Mouse (Mus musculus) embryonic facial prominence, embryonic 15.5 days (tissue): ENCODE data around the gene Rnf213. TPM values are rescaled to one million over a fixed set of nuclear protein-coding genes. Genes with fewer than 3 reads are reported as not detected.

Experiments
- ATAC-seq: fragments of 200-750 bp; cut with Nextera tagmentation; 2 replicates; pipeline ENCODE4 v1.8.0; 2017; ENCODE audit warnings: low read depth, moderate TSS enrichment; ENCODE audit not compliant: insufficient number of reproducible peaks, low FRiP score, low TSS enrichment
- H3K27ac ChIP-seq: fragments of 300-500 bp; sonication (generic); replicated peaks from 2 replicates; pipeline ENCODE4 v1.5.1; 2015; ENCODE audit warnings: mild to moderate bottlenecking, inconsistent platforms
- H3K27me3 ChIP-seq: fragments of 300-500 bp; sonication (generic); 2 replicates; pipeline ENCODE4 v1.6.1; 2015; ENCODE audit warnings: inconsistent platforms
- H3K36me3 ChIP-seq: fragments of 300-500 bp; sonication (generic); 2 replicates; pipeline ENCODE4 v1.6.1; 2015; ENCODE audit warnings: mild to moderate bottlenecking, inconsistent platforms
- H3K4me1 ChIP-seq: fragments of 300-500 bp; sonication (generic); 2 replicates; pipeline ENCODE4 v1.6.1; 2015; ENCODE audit warnings: inconsistent platforms
- H3K4me2 ChIP-seq: fragments of 300-500 bp; sonication (generic); replicated peaks from 2 replicates; pipeline ENCODE4 v1.6.1; 2015; ENCODE audit warnings: mild to moderate bottlenecking, inconsistent platforms
- H3K4me3 ChIP-seq: fragments of 300-500 bp; sonication (generic); replicated peaks from 2 replicates; pipeline ENCODE4 v1.5.1; 2015; ENCODE audit warnings: mild to moderate bottlenecking, inconsistent platforms
- H3K9ac ChIP-seq: fragments of 300-500 bp; sonication (generic); 2 replicates; pipeline ENCODE4 v1.6.1; 2015; ENCODE audit warnings: inconsistent platforms
- H3K9me3 ChIP-seq: fragments of 300-500 bp; sonication (generic); replicated peaks from 2 replicates; pipeline ENCODE4 v1.6.1; 2016; ENCODE audit warnings: inconsistent platforms
- WGBS: fragments of 180-500 bp; shearing (Covaris S2); methylation state at CpG from one replicate; pipeline ENCODE4 v1.1.7; 2015; 5-methylcytosine and 5-hydroxymethylcytosine counted together
- polyA plus RNA-seq: library from polyadenylated mRNA; unstranded; fragments of >200 nt; fragmentation: Nextera tagmentation; extraction: Ambion mirVana; gene quantifications from 2 replicates; pipeline ENCODE4 v1.2.1, GENCODE M21; 2015

Rnf213 gene
- polyA plus RNA-seq: 3.3 and 3.5 TPM in 2 replicates

DNA sequence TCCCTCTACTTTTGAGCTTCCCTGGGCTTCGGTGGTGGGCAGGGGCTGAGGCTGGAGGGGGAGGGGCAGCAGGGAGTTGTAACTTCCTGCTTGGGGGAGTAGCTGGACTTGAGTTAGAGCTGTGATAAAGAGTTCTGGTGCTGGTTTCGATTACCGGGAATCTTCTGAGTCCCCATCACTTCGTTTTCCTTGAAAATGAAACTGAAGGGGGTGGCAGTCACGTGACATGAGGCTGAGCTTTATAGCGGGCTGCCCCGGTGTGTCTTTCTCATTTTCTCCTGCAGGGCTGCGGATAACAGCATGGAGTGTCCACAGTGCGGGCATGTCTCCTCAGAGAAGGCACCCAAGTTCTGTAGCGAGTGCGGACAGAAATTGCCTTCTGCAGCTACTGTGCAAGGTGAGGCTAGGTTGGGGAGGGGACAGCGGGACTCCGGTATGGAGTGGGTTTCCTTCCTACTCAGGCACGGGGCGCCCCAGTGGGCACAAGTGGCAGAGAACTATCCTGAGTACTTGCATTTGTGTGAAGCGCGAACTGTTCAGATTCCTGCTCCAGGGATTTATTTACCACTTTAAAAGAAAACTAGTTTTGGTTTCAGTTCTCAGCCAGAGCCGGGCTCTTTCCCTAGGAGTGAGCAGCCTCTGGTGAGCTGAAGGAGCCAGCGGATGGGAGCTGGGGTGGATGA is at the start of gene Rnf213:
Rnf213 (plus strand) TSS at position 301 of the 683 bp plus-strand sequence.
- Histone ChIP-seq H3K36me3 (no peaks in the 10 kb centered on the region), H3K4me3 (peak within 1 kb of the TSS; percentile 61), H3K27ac (peak within 1 kb of the TSS; percentile 34; the same call in 1 of the 2 replicates), H3K4me1 (peaks cover 30% of the 10 kb centered on the region), H3K9me3 (no peaks in the 10 kb centered on the region), H3K4me2 (peak within 1 kb of the TSS; percentile 80), H3K9ac (peak within 1 kb of the TSS; percentile 44), H3K27me3 (peaks cover 67% of the 10 kb centered on the region)
- 1% methylated on average over 19 of the region's 19 CpGs for WGBS
- ATAC-seq: peak; percentile 29

DNA sequence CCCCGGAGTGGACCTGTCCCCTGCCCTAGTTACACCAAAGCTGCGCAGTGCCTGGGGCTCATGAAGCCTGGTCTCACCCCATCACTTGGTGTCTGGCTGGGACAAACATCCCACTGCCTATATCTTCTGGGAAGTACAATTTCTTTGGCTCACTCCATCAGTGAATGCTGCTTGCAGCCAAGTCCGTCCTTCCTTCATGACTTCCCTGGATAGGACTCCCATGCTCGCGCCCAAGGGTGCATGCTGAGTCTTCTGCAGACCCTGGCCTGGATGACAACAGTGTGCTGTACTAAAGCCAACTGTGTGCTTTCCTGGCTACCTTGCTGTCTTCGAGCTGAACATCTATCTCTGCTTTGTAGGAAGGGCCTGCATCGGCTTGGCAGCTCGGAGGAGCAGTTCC is 48.7 kb upstream of the Rnf213 start:
- ATAC-seq: no peak
- no peak overlapping the region for H3K9ac ChIP-seq
- H3K27me3 ChIP-seq: no peaks in the 10 kb centered on the region
- H3K27ac ChIP-seq: no peak overlapping the region
- H3K9me3 ChIP-seq: no peaks in the 10 kb centered on the region
- H3K36me3 ChIP-seq: no peaks in the 10 kb centered on the region
- no peak overlapping the region for H3K4me2 ChIP-seq
- H3K4me1 ChIP-seq: no peaks in the 10 kb centered on the region
- WGBS: 83% methylated on average over 8 of the region's 8 CpGs
- no peak overlapping the region for H3K4me3 ChIP-seq

DNA sequence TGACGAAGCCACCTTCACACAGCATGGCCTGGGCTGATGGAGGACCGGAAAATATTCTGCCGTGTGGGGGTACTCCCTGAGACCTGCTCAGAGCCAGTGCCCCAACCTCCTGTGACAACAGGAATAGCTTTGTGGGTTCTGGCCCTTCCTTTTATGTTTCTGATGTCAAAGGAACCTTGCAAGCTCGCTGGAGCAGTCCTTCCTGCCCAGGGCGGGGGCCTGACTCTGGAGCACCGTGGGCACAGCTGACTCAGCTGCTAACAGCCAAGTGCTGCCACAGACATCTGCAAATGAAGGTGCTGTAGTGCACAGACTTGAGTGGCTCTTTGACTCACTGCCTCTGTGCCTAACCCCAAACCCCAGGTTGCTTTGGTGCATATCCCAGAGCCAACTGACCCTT is 48.0 kb upstream of the Rnf213 start:
- H3K4me2 ChIP-seq: no peak overlapping the region
- no peak overlapping the region for H3K27ac ChIP-seq
- H3K9ac ChIP-seq: no peak overlapping the region
- H3K4me1 ChIP-seq: no peaks in the 10 kb centered on the region
- 67% methylated on average over 6 of the region's 6 CpGs for WGBS
- H3K27me3 ChIP-seq: no peaks in the 10 kb centered on the region
- H3K9me3 ChIP-seq: no peaks in the 10 kb centered on the region
- H3K36me3 ChIP-seq: no peaks in the 10 kb centered on the region
- no peak for ATAC-seq
- no peak overlapping the region for H3K4me3 ChIP-seq

DNA sequence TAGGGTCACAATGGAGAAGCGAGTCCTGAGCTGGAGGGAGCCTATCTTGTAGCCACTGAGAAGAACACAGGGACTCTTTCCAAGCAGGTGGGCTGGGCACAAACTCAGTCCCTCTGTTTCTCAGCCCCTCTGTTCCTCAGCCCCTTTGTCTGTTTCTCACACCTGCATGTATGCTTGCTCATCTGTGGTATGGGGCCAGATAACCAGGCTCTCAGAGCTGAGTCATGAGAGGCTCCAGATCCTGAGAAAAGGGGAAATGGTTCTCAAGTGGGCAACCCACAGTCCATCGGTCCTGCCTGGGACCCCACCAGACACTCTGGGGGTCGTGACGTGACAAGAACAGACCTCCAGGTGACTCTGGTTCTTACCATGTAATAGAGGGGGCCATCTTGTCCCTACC is 45.8 kb upstream of the Rnf213 start:
- H3K27me3 ChIP-seq: no peaks in the 10 kb centered on the region
- no peaks in the 10 kb centered on the region for H3K9me3 ChIP-seq
- no peaks in the 10 kb centered on the region for H3K36me3 ChIP-seq
- H3K4me3 ChIP-seq: no peak overlapping the region
- WGBS: 86% methylated on average over 4 of the region's 4 CpGs
- no peak overlapping the region for H3K27ac ChIP-seq
- no peak for ATAC-seq
- H3K9ac ChIP-seq: no peak overlapping the region
- H3K4me1 ChIP-seq: no peaks in the 10 kb centered on the region
- no peak overlapping the region for H3K4me2 ChIP-seq

DNA sequence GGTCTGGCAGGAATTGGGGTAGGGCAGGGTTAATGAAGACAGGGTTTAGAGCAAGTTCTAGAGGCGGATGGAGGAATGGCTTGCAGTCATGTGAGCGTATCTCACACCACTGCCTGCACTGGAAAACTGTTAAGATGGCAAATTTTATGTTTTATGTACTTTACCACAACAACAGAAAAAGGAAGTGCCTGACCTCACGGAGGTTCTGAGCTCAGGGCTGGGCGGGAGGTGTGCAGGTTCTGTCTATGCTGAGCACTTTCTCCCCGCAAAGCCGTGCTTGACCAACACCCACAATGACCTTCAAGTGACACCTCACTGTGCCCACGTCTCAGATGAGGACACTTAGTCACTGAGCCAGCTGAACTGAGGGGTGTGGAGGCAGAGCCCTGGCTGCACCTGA is 40.8 kb upstream of the Rnf213 start:
- WGBS: 68% methylated on average over 7 of the region's 7 CpGs
- no peak for ATAC-seq
- Histone ChIP-seq H3K4me1 (peaks cover 19% of the 10 kb centered on the region), H3K9me3 (no peaks in the 10 kb centered on the region), H3K4me2 (no peak overlapping the region), H3K27me3 (no peaks in the 10 kb centered on the region), H3K36me3 (no peaks in the 10 kb centered on the region), H3K4me3 (no peak overlapping the region), H3K9ac (no peak overlapping the region), H3K27ac (no peak overlapping the region)

DNA sequence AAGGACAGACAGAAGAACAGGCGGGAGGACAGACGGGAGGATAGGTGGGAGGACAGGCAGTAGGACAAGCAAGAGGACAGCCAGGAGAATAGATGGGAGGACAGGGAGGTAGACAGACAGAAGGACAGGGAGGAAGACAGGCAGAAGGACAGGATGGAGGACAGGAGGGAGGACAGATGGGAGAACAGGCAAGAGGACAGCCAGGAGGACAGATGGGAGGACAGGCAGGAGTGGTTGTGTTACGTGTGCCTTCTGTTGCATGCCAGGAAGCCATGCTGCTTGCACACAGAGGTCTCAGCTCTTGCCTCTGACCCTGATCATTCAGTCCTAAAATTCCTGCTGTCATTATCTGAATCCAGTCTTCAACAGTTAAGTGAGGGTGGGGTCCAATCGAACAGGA is 39.0 kb upstream of the Rnf213 start:
- H3K9me3 ChIP-seq: no peaks in the 10 kb centered on the region
- H3K36me3 ChIP-seq: peaks cover 2% of the 10 kb centered on the region; the same call in 1 of the 2 replicates
- WGBS: 79% methylated on average over 4 of the region's 4 CpGs
- no peak overlapping the region for H3K27ac ChIP-seq
- no peak overlapping the region for H3K9ac ChIP-seq
- H3K4me3 ChIP-seq: no peak overlapping the region
- no peak for ATAC-seq
- no peak overlapping the region for H3K4me2 ChIP-seq
- peaks cover 19% of the 10 kb centered on the region for H3K4me1 ChIP-seq
- no peaks in the 10 kb centered on the region for H3K27me3 ChIP-seq

DNA sequence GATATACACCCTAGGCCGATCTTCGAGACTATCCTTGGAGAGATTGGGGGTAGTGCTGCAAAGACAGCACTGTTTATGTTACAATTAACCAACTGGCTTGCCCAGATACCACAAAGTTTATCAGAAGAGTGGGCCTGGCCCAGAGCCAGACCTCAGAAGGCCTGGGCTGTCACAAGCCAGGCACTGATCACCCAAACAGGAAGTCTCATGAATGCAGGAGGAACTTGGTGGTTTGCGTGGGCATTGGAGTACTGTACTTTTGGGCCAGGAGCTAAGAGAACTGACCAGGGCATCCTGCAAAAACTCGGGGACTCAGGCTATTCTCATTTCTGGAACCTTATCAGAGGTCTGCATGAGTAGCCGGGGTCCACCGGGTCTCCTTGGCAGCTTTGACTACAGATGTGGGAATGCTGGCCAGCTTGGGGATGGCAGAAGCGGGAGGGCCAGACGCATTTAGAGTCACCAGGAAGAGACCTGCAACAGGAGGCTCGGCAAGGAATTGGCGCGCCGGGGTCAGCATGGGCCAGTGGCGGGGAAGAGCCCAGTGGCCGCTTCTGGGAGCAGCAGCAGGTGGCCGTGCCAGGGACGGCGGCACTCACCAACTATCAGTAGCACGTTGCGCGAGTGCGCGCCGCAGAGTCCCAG is 38.0 kb upstream of the Rnf213 start:
- whole genome bisulfite sequencing: 5% methylated on average over 23 of the region's 23 CpGs
- H3K36me3 ChIP-seq: peaks cover 8% of the 10 kb centered on the region; the same call in 1 of the 2 replicates
- ATAC-seq: no peak
- peak overlapping the region; percentile 53 for H3K27ac ChIP-seq
- no peaks in the 10 kb centered on the region for H3K9me3 ChIP-seq
- H3K27me3 ChIP-seq: no peaks in the 10 kb centered on the region
- H3K4me1 ChIP-seq: peaks cover 19% of the 10 kb centered on the region
- H3K9ac ChIP-seq: peak overlapping the region; percentile 66
- peak overlapping the region; percentile 95 for H3K4me2 ChIP-seq
- H3K4me3 ChIP-seq: peak overlapping the region; percentile 68

DNA sequence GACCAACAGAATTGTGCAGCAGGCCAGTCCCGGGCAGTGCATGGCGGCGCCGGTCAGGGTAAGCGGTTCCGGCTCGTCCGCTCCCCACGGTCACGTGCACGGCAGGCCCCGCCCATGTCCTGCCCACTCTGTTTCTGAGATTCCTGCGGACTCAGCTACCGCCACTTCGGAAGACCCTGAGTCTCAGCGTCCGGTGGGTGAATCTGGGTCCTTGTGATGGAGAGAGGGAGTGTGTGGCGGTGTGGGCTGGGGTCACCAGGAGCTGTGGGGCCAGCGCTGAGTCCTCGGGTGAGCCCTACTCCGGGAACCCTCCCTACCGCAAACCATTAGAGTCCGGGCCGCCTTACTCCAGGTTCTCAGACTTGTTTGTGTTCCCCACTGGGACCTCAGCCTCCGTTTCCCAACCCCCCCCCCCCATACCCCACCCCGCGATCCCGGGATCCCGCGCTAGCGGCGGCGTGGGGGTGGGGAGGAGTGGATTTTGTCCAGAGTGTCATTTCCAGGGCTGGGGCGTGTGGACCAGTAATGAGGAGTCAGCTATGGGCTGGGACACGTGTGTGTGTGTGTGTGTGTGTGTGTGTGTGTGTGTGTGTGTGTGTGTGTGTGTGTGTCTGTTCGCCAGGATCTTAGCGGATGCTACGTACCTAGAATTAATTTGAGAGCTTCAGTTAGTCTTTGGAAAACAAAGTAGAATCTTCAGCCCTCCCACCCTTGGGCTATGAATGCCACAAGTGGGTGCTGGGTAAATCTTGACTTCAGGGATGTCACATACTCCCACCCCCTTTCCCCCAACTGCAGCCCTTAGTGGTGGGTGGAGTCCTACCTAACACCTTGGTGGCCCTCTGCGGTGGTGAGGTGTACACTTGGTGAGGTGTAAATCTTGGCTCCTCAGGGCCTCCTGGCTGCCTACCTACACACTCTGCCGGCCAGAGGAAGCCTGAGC is 37.2 kb upstream of the Rnf213 start, which contains the start of the genes Sgsh and Slc26a11:
Sgsh (minus strand) TSS at position 94 of the 943 bp plus-strand sequence.
Slc26a11 (plus strand) TSS at position 115 of the 943 bp plus-strand sequence.
- H3K36me3 ChIP-seq: peaks cover 11% of the 10 kb centered on the region; the same call in 1 of the 2 replicates
- peak within 1 kb of the TSS; percentile 68 for H3K4me3 ChIP-seq
- 2% methylated on average over 40 of the region's 40 CpGs for WGBS
- ATAC-seq: peak; percentile 92
- no peaks in the 10 kb centered on the region for H3K27me3 ChIP-seq
- peak within 1 kb of the TSS; percentile 66 for H3K9ac ChIP-seq
- no peaks in the 10 kb centered on the region for H3K9me3 ChIP-seq
- peaks cover 19% of the 10 kb centered on the region for H3K4me1 ChIP-seq
- peak within 1 kb of the TSS; percentile 95 for H3K4me2 ChIP-seq
- peak within 1 kb of the TSS; percentile 53 for H3K27ac ChIP-seq

DNA sequence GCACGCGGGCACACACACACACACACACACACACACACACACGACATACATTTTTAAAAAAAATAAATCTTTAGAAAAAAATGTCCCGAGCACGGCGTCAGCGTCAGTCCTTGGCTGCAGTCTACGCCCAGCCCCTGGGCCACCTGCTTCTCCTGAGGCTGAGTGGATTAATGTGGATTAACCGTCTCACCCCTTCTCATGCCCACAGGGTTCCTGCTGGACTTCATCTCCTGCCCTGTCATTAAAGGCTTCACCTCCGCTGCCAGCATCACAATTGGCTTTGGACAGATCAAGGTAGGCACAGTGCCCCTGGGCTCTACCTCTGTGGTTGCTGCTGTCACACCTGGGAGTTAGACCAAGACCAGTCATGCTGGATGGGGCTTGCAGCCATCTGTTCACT is 33.8 kb upstream of the Rnf213 start:
- 69% methylated on average over 10 of the region's 10 CpGs for WGBS
- Histone ChIP-seq H3K9me3 (no peaks in the 10 kb centered on the region), H3K9ac (no peak overlapping the region), H3K4me1 (peaks cover 23% of the 10 kb centered on the region), H3K27ac (no peak overlapping the region), H3K4me2 (no peak overlapping the region), H3K36me3 (peaks cover 18% of the 10 kb centered on the region; the same call in 1 of the 2 replicates), H3K4me3 (no peak overlapping the region), H3K27me3 (no peaks in the 10 kb centered on the region)
- no peak for ATAC-seq

DNA sequence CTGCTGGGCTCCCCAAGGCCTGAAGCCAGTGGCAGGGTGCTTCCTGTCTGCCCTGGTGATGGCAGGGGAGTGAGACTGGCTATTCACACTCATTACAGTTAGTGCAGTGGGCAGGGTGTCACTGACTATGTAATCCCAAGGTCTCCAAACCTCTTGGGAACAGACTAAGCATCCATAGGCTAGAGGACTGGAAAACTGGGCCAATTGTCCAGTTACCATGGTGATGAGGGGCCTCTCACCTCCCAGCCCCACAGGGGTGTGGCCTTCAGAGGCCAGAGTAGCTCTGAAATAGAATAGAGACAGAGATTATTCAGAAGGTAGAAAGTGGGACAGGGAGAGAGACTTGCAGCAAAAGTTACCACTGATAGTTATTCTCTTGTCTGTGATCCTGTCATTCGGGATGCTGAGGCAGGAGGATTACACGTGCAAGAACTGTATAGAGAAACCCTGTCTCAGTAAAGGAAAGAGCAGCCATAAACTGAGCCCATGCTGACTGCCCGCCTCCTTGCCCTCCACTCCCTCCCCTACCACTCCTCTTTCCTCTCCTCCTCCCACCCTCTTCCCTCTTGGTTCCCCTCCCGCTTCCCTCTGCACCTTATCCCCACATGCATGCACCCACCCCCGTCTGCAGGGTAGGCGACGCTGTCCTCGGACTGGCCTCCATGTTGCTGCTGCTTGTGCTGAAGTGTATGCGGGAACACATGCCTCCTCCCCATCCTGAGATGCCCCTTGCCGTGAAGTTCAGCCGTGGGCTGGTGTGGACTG is 29.9 kb upstream of the Rnf213 start:
- ATAC-seq: no peak
- no peak overlapping the region for H3K9ac ChIP-seq
- no peaks in the 10 kb centered on the region for H3K9me3 ChIP-seq
- no peaks in the 10 kb centered on the region for H3K27me3 ChIP-seq
- H3K27ac ChIP-seq: no peak overlapping the region
- H3K36me3 ChIP-seq: peaks cover 18% of the 10 kb centered on the region
- H3K4me3 ChIP-seq: no peak overlapping the region
- WGBS: 41% methylated on average over 11 of the region's 11 CpGs
- no peak overlapping the region for H3K4me2 ChIP-seq
- H3K4me1 ChIP-seq: 0 out of 2 replicates have a peak, but pooled peaks cover 4% of the 10 kb centered on the region
